Mouse (Mus musculus): ENCODE measurements around the gene Sapcd1.

Gene Sapcd1

GRCm38 (mm10) chr17:35027277-35028068, at the start of gene Sapcd1:
TSS of gene Sapcd1 (minus strand) at chr17:35028016.
- DNase-seq (ENCODE audit: low spot score) = no peak

DNA sequence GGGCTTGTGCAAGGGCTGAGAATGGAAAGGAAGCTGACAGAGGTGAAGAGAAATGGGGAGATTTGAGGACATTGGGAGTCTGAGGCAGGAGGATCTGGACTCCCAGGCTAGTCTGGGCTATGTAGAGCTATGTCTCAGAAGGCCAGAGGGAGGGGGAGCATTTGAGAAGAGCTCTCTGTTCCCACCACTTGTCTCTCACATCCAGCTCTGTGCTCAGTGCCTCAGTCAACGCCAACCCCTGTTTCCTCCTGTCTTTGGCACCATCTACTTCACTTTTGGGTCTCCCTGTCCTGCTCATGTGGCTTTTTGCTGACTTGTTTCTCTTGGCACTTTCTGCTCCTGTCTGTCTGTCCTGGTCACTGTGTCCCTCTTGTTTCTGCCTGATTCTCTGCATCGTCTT, 49.5 kb upstream of the Sapcd1 start:
- DNase-seq (ENCODE audit: low spot score) = no peak

DNA sequence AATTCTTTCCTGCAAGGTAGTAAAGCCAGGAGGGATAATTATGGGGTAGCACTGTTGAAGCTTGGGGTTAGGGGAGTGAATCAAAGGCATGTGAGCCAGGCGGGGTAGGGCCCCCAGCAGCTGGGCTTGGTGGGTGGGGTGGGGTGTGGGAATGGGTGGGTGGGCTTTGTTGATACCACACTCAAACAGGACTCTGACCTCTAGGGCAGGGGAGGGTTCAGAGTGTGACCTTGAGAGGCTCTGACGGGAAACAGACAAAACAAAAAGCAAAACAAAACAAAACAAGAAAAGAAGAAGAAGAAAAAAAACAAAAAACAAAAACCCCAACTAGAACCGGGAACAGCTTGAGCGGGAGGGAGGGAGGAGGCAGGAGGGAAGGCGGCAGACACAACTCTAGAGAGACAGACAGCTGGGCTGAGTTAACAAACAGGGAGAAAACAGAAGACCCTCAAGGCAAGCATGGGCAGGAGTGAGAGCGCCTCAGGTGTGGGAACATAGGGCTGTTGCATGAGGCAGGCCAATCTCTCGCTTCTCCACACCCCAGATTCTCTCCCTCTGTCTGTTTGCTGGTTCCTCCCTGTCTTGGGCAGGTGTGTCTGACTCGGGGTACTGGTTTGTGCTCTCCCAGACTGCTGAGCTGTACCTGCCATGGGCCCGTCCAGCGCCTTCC, 48.8 kb upstream of the Sapcd1 start, which contains the start of gene Ly6g6e:
TSS of gene Ly6g6e (plus strand) at position 396 of the 670 bp plus-strand sequence.
- DNase-seq (ENCODE audit: low spot score) = no peak

GRCm38 (mm10) chr17:35074097-35074496, 46.3 kb upstream of the Sapcd1 start:
- DNase-seq (ENCODE audit: low spot score) = no peak

DNA sequence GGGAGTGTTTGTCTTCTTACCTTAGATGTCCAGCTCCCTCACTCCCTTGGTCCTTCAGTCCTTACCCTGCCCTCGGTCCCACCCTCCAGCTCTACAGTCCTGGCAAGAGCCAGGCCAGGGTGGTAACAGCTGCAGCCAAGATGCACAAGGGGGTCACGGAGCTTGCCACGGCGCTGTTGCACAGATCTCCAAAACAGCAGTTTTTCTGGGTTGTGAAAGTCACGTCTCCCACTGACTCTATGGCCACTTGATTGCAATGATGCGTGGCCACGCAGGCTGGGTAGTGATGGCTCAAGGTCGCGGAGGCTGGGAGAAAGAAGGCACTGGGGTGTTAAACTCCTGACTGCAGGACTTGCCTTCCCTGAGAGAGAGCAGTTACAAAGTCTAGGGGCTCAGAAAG, 43.6 kb upstream of the Sapcd1 start:
- DNase-seq (ENCODE audit: low spot score) = no peak

DNA sequence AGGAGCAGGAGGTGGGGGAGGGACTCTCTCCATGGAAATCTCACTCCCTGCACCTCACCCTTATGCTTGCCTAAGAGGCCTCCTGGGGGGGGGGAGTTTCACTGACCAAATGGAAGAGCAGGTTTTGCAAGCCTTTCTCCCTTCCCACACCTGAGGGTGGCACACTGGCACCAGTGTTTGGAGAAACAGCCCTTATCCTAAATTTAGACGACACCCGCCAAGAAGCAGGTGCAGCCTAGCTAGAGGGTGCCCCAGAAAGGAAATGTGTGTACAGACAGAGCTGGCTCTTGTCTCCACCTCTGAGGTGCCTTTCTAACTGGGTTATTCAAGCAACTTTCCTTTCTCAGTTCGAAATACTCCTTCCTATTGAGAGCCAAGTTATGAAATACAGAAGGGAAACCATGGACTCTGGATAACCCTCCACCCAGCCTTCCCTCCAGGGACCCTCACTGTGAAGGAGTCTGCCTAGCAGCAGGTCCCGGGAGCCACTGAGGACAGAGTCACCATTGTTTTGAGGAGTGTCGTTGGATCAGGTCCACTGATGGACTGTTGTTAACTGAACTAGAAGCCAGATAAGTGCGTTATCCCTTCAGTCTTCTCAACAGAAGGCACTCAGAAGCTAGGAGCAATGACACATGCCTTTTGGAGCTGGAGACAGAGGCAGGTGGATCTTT, 42.9 kb upstream of the Sapcd1 start:
- peak; percentile 67 for DNase-seq (ENCODE audit: low spot score)

- DNase-seq (ENCODE audit: low spot score) = no peak
Measured at GRCm38 (mm10) chr17:35068213-35068914, 40.5 kb upstream of the Sapcd1 start.

- no peak for DNase-seq (ENCODE audit: low spot score)
Measured at GRCm38 (mm10) chr17:35066084-35066483, 38.3 kb upstream of the Sapcd1 start, which contains the start of gene Mpig6b. TSS of gene Mpig6b (minus strand) at chr17:35066184.

- DNase-seq (ENCODE audit: low spot score) = peak; percentile 87
Measured at GRCm38 (mm10) chr17:35064951-35065947, 37.4 kb upstream of the Sapcd1 start, which contains the start of gene Ly6g6c. TSS of gene Ly6g6c (plus strand) at chr17:35065388.

- DNase-seq (ENCODE audit: low spot score) = no peak
Measured at GRCm38 (mm10) chr17:35064378-35064877, 36.6 kb upstream of the Sapcd1 start.

DNA sequence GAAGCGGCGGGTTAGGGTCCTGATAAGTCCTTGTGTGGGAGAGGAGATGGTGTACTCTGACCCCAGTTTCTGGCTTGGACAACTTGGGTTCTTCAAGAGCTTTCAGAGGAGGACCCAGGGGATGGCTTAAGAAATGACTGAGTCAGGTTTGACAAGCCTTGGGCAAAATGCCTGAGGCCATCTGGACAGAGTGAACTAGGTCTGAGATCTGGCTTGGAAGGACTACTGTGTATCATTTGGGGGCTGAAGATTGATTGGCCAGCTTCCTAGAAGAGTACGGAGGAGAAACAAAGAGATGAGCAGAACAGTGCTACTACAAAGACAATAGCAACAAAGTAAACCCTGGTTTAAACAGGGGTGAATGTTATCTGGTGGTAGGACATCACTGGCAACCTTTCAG, 35.6 kb upstream of the Sapcd1 start:
- DNase-seq (ENCODE audit: low spot score) = no peak

DNA sequence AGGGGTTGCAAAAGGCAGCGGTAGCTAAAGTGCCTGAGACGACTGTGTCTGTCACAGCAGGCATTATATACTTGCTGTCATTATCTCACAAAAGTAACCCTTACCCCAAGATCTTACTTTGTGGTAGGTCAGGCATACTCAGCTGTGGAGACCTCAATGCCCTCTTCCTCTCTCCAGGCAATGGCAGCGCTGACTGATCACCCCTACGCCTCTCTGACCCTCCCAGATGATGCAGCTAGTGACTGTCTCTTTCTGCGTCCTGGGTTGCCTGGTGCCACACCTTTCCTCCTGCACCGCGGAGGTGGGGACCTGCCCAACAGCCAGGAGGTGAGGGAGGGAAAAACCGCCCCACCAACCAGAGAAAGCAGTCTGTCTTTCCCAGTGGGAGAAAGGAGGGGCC, 33.5 kb upstream of the Sapcd1 start:
- no peak for DNase-seq (ENCODE audit: low spot score)

- DNase-seq (ENCODE audit: low spot score) = no peak
Measured at GRCm38 (mm10) chr17:35060737-35061297, 33.0 kb upstream of the Sapcd1 start.

- no peak for DNase-seq (ENCODE audit: low spot score)
Measured at GRCm38 (mm10) chr17:35060071-35060470, 32.3 kb upstream of the Sapcd1 start.

GRCm38 (mm10) chr17:35058911-35059892, 31.4 kb upstream of the Sapcd1 start, which contains the start of gene Ddah2:
TSS of gene Ddah2 (plus strand) at chr17:35059035.
- DNase-seq (ENCODE audit: low spot score) = peak; percentile 92

DNA sequence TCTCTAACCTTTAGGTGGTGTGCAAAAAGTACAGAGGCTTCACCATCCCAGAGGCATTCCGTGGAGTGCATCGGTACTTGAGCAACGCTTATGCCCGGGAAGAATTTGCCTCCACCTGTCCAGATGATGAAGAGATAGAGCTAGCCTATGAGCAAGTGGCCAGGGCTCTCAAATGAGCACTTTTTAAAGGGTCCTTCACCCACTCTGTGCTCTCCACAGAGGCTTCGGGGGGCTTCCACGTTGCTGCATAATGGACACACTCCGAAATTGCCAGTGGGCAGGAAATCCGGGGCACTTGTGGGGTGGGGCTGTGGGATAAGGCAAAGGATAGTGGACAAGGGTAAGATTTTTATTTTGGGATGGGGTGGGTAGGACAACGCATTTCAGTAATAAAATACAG, 30.5 kb upstream of the Sapcd1 start:
- DNase-seq (ENCODE audit: low spot score) = no peak

DNA sequence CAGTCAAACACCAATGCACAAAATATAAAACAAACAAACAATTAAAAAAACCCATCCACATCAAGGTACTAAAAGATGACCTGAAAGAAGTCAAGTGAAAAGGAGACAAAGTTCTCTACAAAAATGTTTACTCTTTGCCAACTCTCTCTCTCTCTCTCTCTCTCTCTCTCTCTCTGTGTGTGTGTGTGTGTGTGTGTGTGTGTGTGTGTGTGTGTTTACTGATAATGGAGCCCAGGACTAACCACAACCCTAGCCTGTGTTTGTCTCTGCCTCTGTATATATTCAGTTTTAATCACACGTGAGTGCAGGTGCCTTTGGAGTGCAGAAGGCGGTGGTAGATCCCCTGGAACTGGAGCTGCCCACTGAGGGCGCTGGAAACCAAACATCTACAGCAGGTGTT, 29.3 kb upstream of the Sapcd1 start:
- DNase-seq (ENCODE audit: low spot score) = no peak

- no peak for DNase-seq (ENCODE audit: low spot score)
Measured at GRCm38 (mm10) chr17:35055691-35056495, 28.1 kb upstream of the Sapcd1 start.
